Mouse (Mus musculus) layer of hippocampus, postnatal 36 days (tissue): ENCODE data around the gene Gm10375. TPM values are rescaled to one million over a fixed set of nuclear protein-coding genes. Genes with fewer than 3 reads are reported as not detected.
"Not testable (repeated sequence)": the region's sequence is repeated elsewhere in the genome, so short reads cannot be mapped to it uniquely, and the experiment has no call there.

Source experiments
- DNase-seq, 2 experiments: peaks; one replicate each; pipeline ENCODE4 v3.0.0; 2022
- total RNA-seq, 2 experiments: library from RNA; stranded (reverse); gene quantifications; 2 replicates each; pipeline ENCODE4 v1.2.3; 2021

Gene Gm10375
- not detected for total RNA-seq

DNA sequence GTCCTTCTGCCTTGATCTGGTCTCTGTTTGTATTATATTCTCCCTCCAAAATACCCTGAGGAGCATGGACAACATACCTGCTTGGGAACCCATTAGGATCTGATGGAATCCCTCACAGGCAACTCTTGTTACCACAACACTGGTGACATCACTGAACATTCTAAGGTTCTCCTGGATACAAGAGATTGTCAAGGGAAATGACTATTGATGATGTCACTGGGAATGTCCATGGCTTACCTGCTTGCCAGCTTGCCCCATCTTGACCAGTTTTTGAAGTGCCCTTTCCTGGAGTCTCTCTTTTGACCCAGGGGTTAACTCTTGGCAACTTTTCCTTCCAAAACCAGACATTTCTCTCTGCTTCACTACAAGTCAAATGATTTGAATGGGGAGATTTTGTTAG lies at the start of gene Gm10375:
TSS of gene Gm10375 (minus strand) at position 101 of the 400 bp plus-strand sequence.
- not testable (repeated sequence) for DNase-seq

GRCm38 (mm10) chr14:43579046-43579445 lies 28.8 kb downstream of the Gm10375 start, which contains the start of gene Gm17654:
Gene Gm17654, minus strand, starts transcription at chr14:43579146.
- DNase-seq = not testable (repeated sequence)

GRCm38 (mm10) chr14:43577969-43578368 lies 29.8 kb downstream of the Gm10375 start:
- DNase-seq = not testable (repeated sequence)

Other genes with a start within 250 kb of the Gm10375 start
- not detected for gene Gm8138, start 191.7 kb downstream of the Gm10375 start, total RNA-seq
- not detected for gene Gm5799, start 64.4 kb downstream of the Gm10375 start, total RNA-seq
- not detected for gene Gm17654, start 28.9 kb downstream of the Gm10375 start, total RNA-seq
- not detected for gene Gm8165, start 69.2 kb upstream of the Gm10375 start, total RNA-seq
- gene Gm7324, start 89.8 kb upstream of the Gm10375 start, total RNA-seq = 1 to 10 TPM; 1.2 to 1.5 TPM
- not detected for gene Gm16506, start 119.5 kb upstream of the Gm10375 start, total RNA-seq
- not detected for gene Gm6526, start 139.9 kb upstream of the Gm10375 start, total RNA-seq
- not detected for gene Gm8180, start 176.7 kb upstream of the Gm10375 start, total RNA-seq